Mouse (Mus musculus) activated CD4-positive, CD25-positive, alpha-beta regulatory T cell, adult 9 weeks (primary cell): ENCODE data around the gene Hoga1. TPM values are rescaled to one million over a fixed set of nuclear protein-coding genes. Genes with fewer than 3 reads are reported as not detected.

Experiments
- polyA plus RNA-seq: library from polyadenylated mRNA; unstranded; fragments of 100-300 nt; shearing (Covaris generic); gene quantifications from one replicate; pipeline ENCODE4 v1.2.1, GENCODE M21; 2017

Hoga1 gene
- not detected for polyA plus RNA-seq

DNA sequence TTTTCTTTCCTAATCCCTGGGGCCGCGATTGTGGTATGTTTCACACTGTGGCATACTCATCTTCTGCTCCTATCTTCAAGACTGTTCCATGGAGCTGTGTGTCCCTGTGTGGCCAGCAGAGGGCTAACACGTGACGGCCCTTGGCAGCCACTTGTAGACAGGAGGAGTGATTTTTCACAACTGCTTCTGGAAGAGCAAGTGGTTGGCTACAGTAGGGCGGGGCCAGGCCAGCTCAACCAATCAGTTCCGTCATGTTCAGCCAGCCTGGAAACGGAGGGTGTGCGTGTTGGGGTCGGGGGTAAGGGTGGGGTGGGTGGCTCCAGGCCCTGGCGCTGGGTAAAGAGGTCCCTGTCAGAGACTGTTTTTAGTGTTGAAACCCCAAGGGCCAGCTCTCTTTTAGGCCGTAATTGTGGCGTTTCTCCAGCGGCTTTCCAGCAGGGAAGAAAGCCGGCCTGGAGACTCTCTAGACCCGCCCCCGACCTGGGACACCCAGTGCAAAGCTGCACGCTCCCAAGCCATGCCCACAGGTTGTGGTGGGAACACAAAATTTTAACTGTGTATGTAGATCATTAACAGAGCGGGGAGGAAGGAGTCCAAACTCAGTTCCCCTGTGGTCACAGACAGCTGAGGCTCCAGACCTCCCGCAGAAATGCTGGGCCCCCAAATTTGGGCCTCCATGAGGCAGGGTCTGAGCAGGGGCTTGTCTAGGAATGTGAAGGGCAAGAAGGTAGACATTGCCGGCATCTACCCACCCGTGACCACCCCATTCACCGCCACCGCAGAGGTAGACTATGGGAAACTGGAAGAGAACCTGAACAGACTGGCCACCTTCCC is at the start of gene Hoga1:
Gene Hoga1, plus strand, starts transcription at position 342 of the 834 bp plus-strand sequence.

DNA sequence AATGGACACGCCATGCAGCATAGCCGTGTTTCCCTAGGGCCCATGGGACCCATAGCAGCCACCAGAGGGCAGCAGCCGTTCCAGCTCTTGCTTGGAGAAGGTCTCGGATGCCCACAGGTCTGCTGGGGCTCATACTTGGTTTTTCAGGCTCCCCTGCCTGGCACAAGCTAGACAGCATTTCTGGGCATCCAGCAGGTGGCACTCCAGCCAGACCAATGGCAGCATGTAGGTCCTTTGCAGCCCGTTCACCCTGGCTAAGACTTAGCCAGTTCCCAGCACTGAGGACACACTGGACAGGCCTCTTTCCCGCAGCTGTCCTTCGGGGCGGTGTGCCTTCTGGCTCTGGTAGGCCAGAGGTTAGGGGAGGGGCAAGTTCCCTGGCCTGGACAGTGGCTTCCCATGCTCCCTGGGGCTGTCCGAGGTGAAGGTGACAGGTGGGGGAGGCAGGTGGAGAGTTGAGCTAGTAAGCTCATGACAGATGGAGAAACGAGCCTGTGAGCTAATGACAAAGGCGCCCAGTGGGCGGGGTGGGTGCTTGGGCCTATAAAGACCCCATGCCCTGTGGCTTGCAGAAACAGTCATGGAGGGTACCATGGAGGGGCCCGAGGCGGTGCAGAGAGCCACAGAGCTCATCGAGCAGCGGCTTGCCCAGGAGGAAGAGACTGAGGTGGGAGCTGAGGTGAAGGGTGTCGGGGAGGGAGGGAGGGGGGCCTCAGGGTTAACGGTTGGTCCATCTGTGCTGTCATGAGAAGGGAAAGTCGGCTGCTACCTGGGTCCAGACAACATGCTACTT is 9.8 kb upstream of the Hoga1 start, which contains the start of gene Ankrd2:
Gene Ankrd2, plus strand, starts transcription at position 545 of the 793 bp plus-strand sequence.

DNA sequence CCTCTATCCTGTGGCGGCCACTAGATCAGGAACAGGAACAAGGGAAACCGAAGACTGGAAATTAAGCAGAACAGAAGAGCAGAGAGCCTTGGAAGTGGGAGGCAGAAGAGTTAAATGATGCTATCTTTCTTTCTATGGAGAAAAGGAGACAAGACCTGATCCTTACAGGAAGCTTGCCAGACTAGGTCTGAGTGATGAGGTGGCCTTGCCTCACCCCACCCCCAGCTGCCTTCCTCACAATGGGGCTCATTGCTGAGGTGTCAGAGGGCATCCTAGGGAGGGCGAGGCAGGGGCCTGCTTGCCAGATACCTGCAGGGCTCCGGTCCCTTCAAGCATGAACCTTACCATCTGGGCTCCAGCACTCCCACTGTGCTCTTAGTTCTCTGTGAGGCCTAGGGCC is 6.5 kb downstream of the Hoga1 start, which contains the start of gene 4933411K16Rik:
Gene 4933411K16Rik, plus strand, starts transcription at position 301 of the 400 bp plus-strand sequence.

DNA sequence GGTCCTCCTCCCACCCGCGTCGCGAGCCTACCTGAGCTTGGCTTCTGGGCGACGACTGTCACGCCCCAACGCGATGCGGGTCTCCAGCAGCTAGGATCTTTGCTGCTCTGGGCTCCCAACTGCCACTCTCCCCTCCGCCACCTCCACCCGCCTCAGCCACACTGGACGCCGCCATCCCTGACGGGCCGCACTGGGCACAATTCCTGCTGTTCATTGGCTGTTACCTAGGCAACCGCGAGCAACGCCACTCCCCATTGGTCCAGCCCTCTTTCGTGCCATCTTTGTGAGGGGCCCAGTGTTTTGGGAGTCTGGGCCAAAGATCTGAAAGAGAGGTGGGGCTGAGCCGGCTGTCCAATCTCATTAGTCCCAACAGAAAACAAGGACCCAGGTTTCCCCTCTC is 40.8 kb downstream of the Hoga1 start, which contains the start of gene Morn4:
Gene Morn4, minus strand, starts transcription at position 192 of the 400 bp plus-strand sequence.

GRCm38 (mm10) chr19:42089748-42090595 is 44.6 kb downstream of the Hoga1 start, which contains the start of gene Pi4k2a:
Gene Pi4k2a, plus strand, starts transcription at chr19:42090470.

Other genes with a start within 250 kb of the Hoga1 start
- gene Arhgap19, start 243.6 kb upstream of the Hoga1 start, polyA plus RNA-seq, result 4.4 TPM
- gene Frat1, start 215.6 kb upstream of the Hoga1 start, polyA plus RNA-seq, result 1.9 TPM
- gene Frat2, start 197.5 kb upstream of the Hoga1 start, polyA plus RNA-seq, result 0.54 TPM
- 19.2 TPM for gene Rrp12, start 149.4 kb upstream of the Hoga1 start, polyA plus RNA-seq
- gene Pgam1, start 133.7 kb upstream of the Hoga1 start, polyA plus RNA-seq, result 189 TPM
- gene Exosc1, start 112.2 kb upstream of the Hoga1 start, polyA plus RNA-seq, result 85.4 TPM
- gene Zdhhc16, start 112.1 kb upstream of the Hoga1 start, polyA plus RNA-seq, result 65.9 TPM
- 79.9 TPM for gene Mms19, start 64.5 kb upstream of the Hoga1 start, polyA plus RNA-seq
- gene Ubtd1, start 63.8 kb upstream of the Hoga1 start, polyA plus RNA-seq, result 5.3 TPM
- gene Ankrd2, start 9.6 kb upstream of the Hoga1 start, polyA plus RNA-seq, result not detected
- not detected for gene 4933411K16Rik, start 6.6 kb downstream of the Hoga1 start, polyA plus RNA-seq
- gene Morn4, start 40.7 kb downstream of the Hoga1 start, polyA plus RNA-seq, result 0.79 TPM
- gene Pi4k2a, start 44.9 kb downstream of the Hoga1 start, polyA plus RNA-seq, result 3.6 TPM
- 5.5 TPM for gene Avpi1, start 83.4 kb downstream of the Hoga1 start, polyA plus RNA-seq
- gene Marveld1, start 101.8 kb downstream of the Hoga1 start, polyA plus RNA-seq, result 3.4 TPM
- 67.2 TPM for gene Zfyve27, start 118.3 kb downstream of the Hoga1 start, polyA plus RNA-seq
- gene Sfrp5, start 156.6 kb downstream of the Hoga1 start, polyA plus RNA-seq, result 0.15 TPM
- gene Golga7b, start 202.0 kb downstream of the Hoga1 start, polyA plus RNA-seq, result not detected